Mouse (Mus musculus): ENCODE measurements around the gene 2300003K06Rik.

GRCm38 (mm10) chr11:99837966-99838365 is at the start of gene 2300003K06Rik:
- TF ChIP-seq CTCF (conservative IDR thresholded peaks at IDR 0.05; ENCODE audit: insufficient read depth, insufficient read length, low read depth, low read length) (no peak), POLR2A (IDR thresholded peaks at IDR 0.05; ENCODE audit: low read depth, low read length) (no peak)
